Mouse (Mus musculus): ENCODE data around the gene Mtmr14.

DNA sequence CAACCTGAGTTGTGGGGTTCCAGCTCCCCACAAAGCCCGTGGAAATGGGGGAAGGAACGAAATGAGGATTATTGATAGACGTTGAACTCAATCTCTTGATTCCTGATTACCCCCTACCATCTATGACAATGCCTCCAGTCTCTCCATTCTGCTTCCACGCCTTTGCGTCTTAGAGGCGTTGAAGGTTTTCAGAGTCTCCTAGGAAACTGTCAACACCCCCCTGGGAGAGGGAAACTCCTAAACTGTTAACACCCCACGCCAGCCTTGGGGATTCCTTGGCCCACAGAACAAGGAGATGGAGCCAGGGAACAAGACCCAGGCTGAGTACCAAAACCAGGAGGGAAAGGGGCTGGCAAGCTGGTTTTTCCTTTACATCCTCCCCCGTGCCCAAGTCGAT, 42.0 kb upstream of the Mtmr14 start:
- TF ChIP-seq CTCF (IDR thresholded peaks at IDR 0.05; ENCODE audit: low read depth, low read length), result no peak
- no peak for TF ChIP-seq POLR2A (IDR thresholded peaks at IDR 0.05; ENCODE audit: insufficient read depth, low read length)
- no peak for TF ChIP-seq EP300 (IDR thresholded peaks at IDR 0.05; ENCODE audit: insufficient read depth, low read depth, low read length)
